Mouse (Mus musculus): Measurements from ENCODE around the gene Txndc5. TPM values are rescaled to one million over a fixed set of nuclear protein-coding genes. Genes with fewer than 3 reads are reported as not detected.

The Txndc5 gene
- polyA plus RNA-seq, 1 experiment from 2014 or later, result 242 TPM

GRCm38 (mm10) chr13:38545460-38545859 lies 16.8 kb upstream of the Txndc5 start:
- no peak for ATAC-seq (ENCODE audit: insufficient read depth, low FRiP score)
- 62% methylated on average over 3 of the region's 3 CpGs for WGBS
- no peaks in the 10 kb centered on the region for H3K36me3 ChIP-seq (ENCODE audit: control insufficient read depth, insufficient read depth, low read length)

GRCm38 (mm10) chr13:38544769-38545445 lies 16.3 kb upstream of the Txndc5 start:
- Histone ChIP-seq H3K9me3 (replicated peaks; ENCODE audit: control insufficient read depth, low read length) (no peaks in the 10 kb centered on the region), H3K4me3 (replicated peaks; ENCODE audit: low read length) (no peak overlapping the region), H3K4me1 (ENCODE audit: control insufficient read depth, insufficient read depth, low read length) (no peaks in the 10 kb centered on the region), H3K27ac (ENCODE audit: low read length) (no peak overlapping the region), H3K27me3 (ENCODE audit: control insufficient read depth, insufficient read depth, low read length) (no peaks in the 10 kb centered on the region), H3K36me3 (ENCODE audit: control insufficient read depth, insufficient read depth, low read length) (no peaks in the 10 kb centered on the region), H3K9ac (ENCODE audit: low read length) (no peak overlapping the region), H3K4me2 (ENCODE audit: low read depth, low read length) (no peak overlapping the region)
- WGBS, result 70% methylated on average over 8 of the region's 8 CpGs
- ATAC-seq (ENCODE audit: insufficient read depth, low FRiP score), result no peak

More at GRCm38 (mm10) chr13:38545460-38545859, 16.8 kb upstream of the Txndc5 start:
- no peaks in the 10 kb centered on the region for H3K4me1 ChIP-seq (ENCODE audit: control insufficient read depth, insufficient read depth, low read length)
- H3K27ac ChIP-seq (ENCODE audit: low read length), result no peak overlapping the region
- no peak overlapping the region for H3K9ac ChIP-seq (ENCODE audit: low read length)
- H3K4me2 ChIP-seq (ENCODE audit: low read depth, low read length), result no peak overlapping the region
- no peaks in the 10 kb centered on the region for H3K9me3 ChIP-seq (replicated peaks; ENCODE audit: control insufficient read depth, low read length)
- H3K27me3 ChIP-seq (ENCODE audit: control insufficient read depth, insufficient read depth, low read length), result no peaks in the 10 kb centered on the region
- no peak overlapping the region for H3K4me3 ChIP-seq (replicated peaks; ENCODE audit: low read length)

- no peaks in the 10 kb centered on the region for H3K27me3 ChIP-seq (ENCODE audit: control insufficient read depth, insufficient read depth, low read length)
- H3K9ac ChIP-seq (ENCODE audit: low read length), result no peak overlapping the region
- 86% methylated on average over 8 of the region's 8 CpGs for WGBS
- H3K27ac ChIP-seq (ENCODE audit: low read length), result no peak overlapping the region
- H3K9me3 ChIP-seq (replicated peaks; ENCODE audit: control insufficient read depth, low read length), result no peaks in the 10 kb centered on the region
- no peak overlapping the region for H3K4me2 ChIP-seq (ENCODE audit: low read depth, low read length)
- H3K4me3 ChIP-seq (replicated peaks; ENCODE audit: low read length), result no peak overlapping the region
- H3K36me3 ChIP-seq (ENCODE audit: control insufficient read depth, insufficient read depth, low read length), result no peaks in the 10 kb centered on the region
- ATAC-seq (ENCODE audit: insufficient read depth, low FRiP score), result no peak
- no peaks in the 10 kb centered on the region for H3K4me1 ChIP-seq (ENCODE audit: control insufficient read depth, insufficient read depth, low read length)
Observed at GRCm38 (mm10) chr13:38543455-38544125, 15.0 kb upstream of the Txndc5 start.

- Histone ChIP-seq H3K9me3 (replicated peaks; ENCODE audit: control insufficient read depth, low read length) (no peaks in the 10 kb centered on the region), H3K27ac (ENCODE audit: low read length) (no peak overlapping the region), H3K4me2 (ENCODE audit: low read depth, low read length) (no peak overlapping the region), H3K36me3 (ENCODE audit: control insufficient read depth, insufficient read depth, low read length) (no peaks in the 10 kb centered on the region), H3K4me1 (ENCODE audit: control insufficient read depth, insufficient read depth, low read length) (no peaks in the 10 kb centered on the region), H3K9ac (ENCODE audit: low read length) (no peak overlapping the region), H3K27me3 (ENCODE audit: control insufficient read depth, insufficient read depth, low read length) (no peaks in the 10 kb centered on the region), H3K4me3 (replicated peaks; ENCODE audit: low read length) (no peak overlapping the region)
- ATAC-seq (ENCODE audit: insufficient read depth, low FRiP score), result no peak
- WGBS, result 83% methylated on average over 7 of the region's 7 CpGs
Observed at GRCm38 (mm10) chr13:38539192-38539900, 10.7 kb upstream of the Txndc5 start.

- Histone ChIP-seq H3K36me3 (ENCODE audit: control insufficient read depth, insufficient read depth, low read length) (no peaks in the 10 kb centered on the region), H3K4me3 (replicated peaks; ENCODE audit: low read length) (no peak overlapping the region), H3K27ac (ENCODE audit: low read length) (no peak overlapping the region), H3K9ac (ENCODE audit: low read length) (no peak overlapping the region), H3K4me1 (ENCODE audit: control insufficient read depth, insufficient read depth, low read length) (no peaks in the 10 kb centered on the region; the same call in 1 of the 2 replicates), H3K4me2 (ENCODE audit: low read depth, low read length) (no peak overlapping the region), H3K9me3 (replicated peaks; ENCODE audit: control insufficient read depth, low read length) (no peaks in the 10 kb centered on the region), H3K27me3 (ENCODE audit: control insufficient read depth, insufficient read depth, low read length) (no peaks in the 10 kb centered on the region)
- no peak for ATAC-seq (ENCODE audit: insufficient read depth, low FRiP score)
Observed at GRCm38 (mm10) chr13:38537521-38537920, 8.9 kb upstream of the Txndc5 start.

GRCm38 (mm10) chr13:38534731-38535130 lies 6.1 kb upstream of the Txndc5 start:
- Histone ChIP-seq H3K36me3 (ENCODE audit: control insufficient read depth, insufficient read depth, low read length) (no peaks in the 10 kb centered on the region), H3K9ac (ENCODE audit: low read length) (no peak overlapping the region), H3K4me2 (ENCODE audit: low read depth, low read length) (no peak overlapping the region), H3K4me3 (replicated peaks; ENCODE audit: low read length) (no peak overlapping the region), H3K27me3 (ENCODE audit: control insufficient read depth, insufficient read depth, low read length) (no peaks in the 10 kb centered on the region), H3K9me3 (replicated peaks; ENCODE audit: control insufficient read depth, low read length) (no peaks in the 10 kb centered on the region), H3K4me1 (ENCODE audit: control insufficient read depth, insufficient read depth, low read length) (no peaks in the 10 kb centered on the region; the same call in 1 of the 2 replicates), H3K27ac (ENCODE audit: low read length) (no peak overlapping the region)
- 80% methylated on average over 6 of the region's 6 CpGs for WGBS
- ATAC-seq (ENCODE audit: insufficient read depth, low FRiP score), result no peak

GRCm38 (mm10) chr13:38534016-38534415 lies 5.4 kb upstream of the Txndc5 start:
- Histone ChIP-seq H3K9ac (ENCODE audit: low read length) (no peak overlapping the region), H3K27ac (ENCODE audit: low read length) (no peak overlapping the region), H3K27me3 (ENCODE audit: control insufficient read depth, insufficient read depth, low read length) (no peaks in the 10 kb centered on the region), H3K4me2 (ENCODE audit: low read depth, low read length) (no peak overlapping the region), H3K36me3 (ENCODE audit: control insufficient read depth, insufficient read depth, low read length) (no peaks in the 10 kb centered on the region), H3K4me1 (ENCODE audit: control insufficient read depth, insufficient read depth, low read length) (no peaks in the 10 kb centered on the region; the same call in 1 of the 2 replicates), H3K4me3 (replicated peaks; ENCODE audit: low read length) (no peak overlapping the region), H3K9me3 (replicated peaks; ENCODE audit: control insufficient read depth, low read length) (no peaks in the 10 kb centered on the region)
- no peak for ATAC-seq (ENCODE audit: insufficient read depth, low FRiP score)
- 22% methylated on average over 6 of the region's 6 CpGs for WGBS

- Histone ChIP-seq H3K36me3 (ENCODE audit: control insufficient read depth, insufficient read depth, low read length) (no peaks in the 10 kb centered on the region), H3K4me2 (ENCODE audit: low read depth, low read length) (no peak overlapping the region), H3K9me3 (replicated peaks; ENCODE audit: control insufficient read depth, low read length) (no peaks in the 10 kb centered on the region), H3K4me1 (ENCODE audit: control insufficient read depth, insufficient read depth, low read length) (peaks cover 5% of the 10 kb centered on the region), H3K9ac (ENCODE audit: low read length) (no peak overlapping the region), H3K4me3 (replicated peaks; ENCODE audit: low read length) (no peak overlapping the region), H3K27me3 (ENCODE audit: control insufficient read depth, insufficient read depth, low read length) (no peaks in the 10 kb centered on the region), H3K27ac (ENCODE audit: low read length) (no peak overlapping the region)
- WGBS, result 78% methylated on average over 10 of the region's 10 CpGs
- ATAC-seq (ENCODE audit: insufficient read depth, low FRiP score), result no peak
Observed at GRCm38 (mm10) chr13:38533461-38533860, 4.8 kb upstream of the Txndc5 start.

GRCm38 (mm10) chr13:38531498-38531897 lies 2.9 kb upstream of the Txndc5 start:
- WGBS, result 91% methylated on average over 4 of the region's 4 CpGs
- Histone ChIP-seq H3K4me3 (replicated peaks; ENCODE audit: low read length) (no peak overlapping the region), H3K4me2 (ENCODE audit: low read depth, low read length) (no peak overlapping the region), H3K4me1 (ENCODE audit: control insufficient read depth, insufficient read depth, low read length) (peaks cover 13% of the 10 kb centered on the region), H3K27ac (ENCODE audit: low read length) (no peak overlapping the region), H3K9me3 (replicated peaks; ENCODE audit: control insufficient read depth, low read length) (no peaks in the 10 kb centered on the region), H3K9ac (ENCODE audit: low read length) (no peak overlapping the region), H3K27me3 (ENCODE audit: control insufficient read depth, insufficient read depth, low read length) (no peaks in the 10 kb centered on the region), H3K36me3 (ENCODE audit: control insufficient read depth, insufficient read depth, low read length) (no peaks in the 10 kb centered on the region)
- ATAC-seq (ENCODE audit: insufficient read depth, low FRiP score), result no peak
